19 mouse cellular contexts compared by ENCODE assay signal in the genomic region with DNA sequence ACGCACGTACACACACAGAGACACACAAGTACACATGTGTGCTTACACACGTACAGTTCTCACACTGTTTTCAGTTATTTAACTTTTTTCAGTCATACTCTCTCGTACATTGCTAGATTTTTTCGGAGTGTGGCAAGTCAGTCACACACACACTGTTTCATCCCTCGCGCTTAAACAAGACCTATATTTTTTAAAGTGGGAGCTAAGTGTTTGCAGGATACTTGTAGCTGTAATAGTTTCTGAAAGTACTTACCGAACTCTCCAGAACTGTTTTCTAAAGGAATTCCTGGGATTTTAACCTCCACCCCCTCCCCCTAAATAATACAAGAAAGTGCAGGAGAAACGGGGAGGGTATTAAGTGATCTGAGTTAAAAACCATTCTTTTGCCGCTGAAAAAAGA.
"Had no signal": no experiment of that assay in that cellular context is flagged by ENCODE, and none has a peak within 500 bp of the region (broad histone marks: within the 10 kb centered on the region; RNA-seq: fewer than 3 reads in every experiment).

No protein-coding gene starts in this region.

- H3K27ac ChIP-seq: liver, embryonic 12.5 days; liver, embryonic 14.5 days; midbrain, embryonic 10.5 days; midbrain, embryonic 12.5 days; neural tube, embryonic 13.5 days; neural tube, embryonic 15.5 days had no signal

- H3K27me3 ChIP-seq: liver, embryonic 12.5 days; midbrain, embryonic 12.5 days; neural tube, embryonic 13.5 days; neural tube, embryonic 15.5 days had no signal

- H3K9ac ChIP-seq: liver, embryonic 12.5 days; liver, embryonic 14.5 days; midbrain, embryonic 12.5 days; neural tube, embryonic 13.5 days; neural tube, embryonic 15.5 days had no signal

- DNase-seq: lung, adult 18-20 months; lung, postnatal 36 days; midbrain, embryonic 14.5 days; retina, postnatal 1 day; right cerebral cortex, adult 18-20 months; right cerebral cortex, postnatal 25 days; right cerebral cortex, postnatal 4 days; spleen, adult 18-20 months; thymus, adult 18-20 months; thymus, postnatal 14 days; thymus, postnatal 36 days had no signal

- ATAC-seq: liver, embryonic 12.5 days; midbrain, embryonic 16.5 days had no signal

- H3K4me2 ChIP-seq: liver, embryonic 12.5 days; midbrain, embryonic 12.5 days; neural tube, embryonic 13.5 days; neural tube, embryonic 15.5 days had no signal

- H3K36me3 ChIP-seq: liver, embryonic 12.5 days; midbrain, embryonic 10.5 days; midbrain, embryonic 12.5 days; neural tube, embryonic 13.5 days; neural tube, embryonic 15.5 days had no signal

- H3K4me1 ChIP-seq: midbrain, embryonic 10.5 days; midbrain, embryonic 12.5 days; neural tube, embryonic 13.5 days; neural tube, embryonic 15.5 days had no signal

- H3K9me3 ChIP-seq: liver, embryonic 12.5 days; midbrain, embryonic 10.5 days; midbrain, embryonic 12.5 days; neural tube, embryonic 13.5 days; neural tube, embryonic 15.5 days had no signal

- H3K4me3 ChIP-seq: liver, embryonic 12.5 days; midbrain, embryonic 10.5 days; midbrain, embryonic 12.5 days; myocyte; neural tube, embryonic 13.5 days; neural tube, embryonic 15.5 days had no signal
